Mouse (Mus musculus) lung, embryonic 16.5 days (tissue): Measurements from ENCODE around the gene Olfr453. TPM values are rescaled to one million over a fixed set of nuclear protein-coding genes. Genes with fewer than 3 reads are reported as not detected.

Experiments used
- ATAC-seq: fragments of 200-750 bp; cut with Nextera tagmentation; 2 replicates; pipeline ENCODE4 v1.8.0; 2017; ENCODE audit warnings: low read depth, mild to moderate bottlenecking, moderate library complexity
- H3K27ac ChIP-seq: fragments of 300-500 bp; sonication (generic); 2 replicates; pipeline ENCODE4 v1.5.1; 2014; ENCODE audit warnings: mild to moderate bottlenecking, control low read depth, low read length
- H3K27me3 ChIP-seq: fragments of 300-500 bp; sonication (generic); 2 replicates; pipeline ENCODE4 v1.6.1; 2014; ENCODE audit warnings: low read depth, low read length, mixed read lengths; ENCODE audit not compliant: control insufficient read depth, insufficient read depth
- H3K36me3 ChIP-seq: fragments of 300-500 bp; sonication (generic); 2 replicates; pipeline ENCODE4 v1.6.1; 2014; ENCODE audit warnings: low read length; ENCODE audit not compliant: control insufficient read depth, insufficient read depth
- H3K4me1 ChIP-seq: fragments of 300-500 bp; sonication (generic); replicated peaks from 2 replicates; pipeline ENCODE4 v1.6.1; 2014; ENCODE audit warnings: low read length, mixed read lengths; ENCODE audit not compliant: control insufficient read depth, insufficient read depth
- H3K4me2 ChIP-seq: fragments of 300-500 bp; sonication (generic); 2 replicates; pipeline ENCODE4 v1.6.1; 2014; ENCODE audit warnings: low read depth, low read length, control low read depth
- H3K4me3 ChIP-seq: fragments of 300-500 bp; sonication (generic); 2 replicates; pipeline ENCODE4 v1.5.1; 2014; ENCODE audit warnings: mild to moderate bottlenecking, low read length, control low read depth
- H3K9ac ChIP-seq: fragments of 300-500 bp; sonication (generic); 2 replicates; pipeline ENCODE4 v1.6.1; 2014; ENCODE audit warnings: low read length, control low read depth
- H3K9me3 ChIP-seq: fragments of 300-500 bp; sonication (generic); 2 replicates; pipeline ENCODE4 v1.6.1; 2016; ENCODE audit warnings: low read length; ENCODE audit not compliant: control insufficient read depth
- WGBS: fragments of 180-500 bp; shearing (Covaris S2); extraction: QIAGEN DNeasy Blood & Tissue Kit; methylation state at CpG from one replicate; pipeline ENCODE4 v1.1.7; 2014; 5-methylcytosine and 5-hydroxymethylcytosine counted together
- polyA plus RNA-seq: library from polyadenylated mRNA; unstranded; fragments of >200 nt; fragmentation: Nextera tagmentation; extraction: Ambion mirVana; gene quantifications from 2 replicates; pipeline ENCODE4 v1.2.1, GENCODE M21; 2015

Olfr453 gene
- polyA plus RNA-seq, 1 experiment from 2014 or later: not detected

DNA sequence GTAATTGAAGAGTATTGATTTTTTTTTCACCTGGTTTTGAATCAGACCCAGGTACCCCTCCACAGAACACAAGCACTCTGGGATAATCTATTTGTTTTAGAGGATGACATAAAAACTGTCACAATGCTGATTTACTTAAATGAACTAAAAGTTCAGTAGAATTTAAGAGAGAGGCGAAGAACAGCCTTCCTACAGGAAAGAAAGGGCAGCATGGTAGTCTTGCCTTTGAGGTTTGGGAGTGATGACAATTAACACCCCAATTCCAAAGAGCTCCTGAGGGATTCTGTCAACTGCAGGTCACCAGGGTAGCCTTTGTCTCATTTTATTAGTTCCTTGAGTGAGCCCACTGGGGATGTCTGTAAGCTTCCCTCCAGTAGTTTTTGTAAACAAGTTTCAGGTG is 16.9 kb downstream of the Olfr453 start, which contains the start of gene Olfr38:
Olfr38 (plus strand) TSS at position 301 of the 400 bp plus-strand sequence.
- Histone ChIP-seq H3K4me1 (no peaks in the 10 kb centered on the region), H3K27me3 (no peaks in the 10 kb centered on the region), H3K9ac (no peak within 1 kb of the TSS), H3K4me3 (no peak within 1 kb of the TSS), H3K27ac (no peak within 1 kb of the TSS), H3K36me3 (no peaks in the 10 kb centered on the region), H3K4me2 (no peak within 1 kb of the TSS), H3K9me3 (no peaks in the 10 kb centered on the region)
- ATAC-seq: no peak
- 63% methylated on average over 1 of the region's 1 CpGs for WGBS

DNA sequence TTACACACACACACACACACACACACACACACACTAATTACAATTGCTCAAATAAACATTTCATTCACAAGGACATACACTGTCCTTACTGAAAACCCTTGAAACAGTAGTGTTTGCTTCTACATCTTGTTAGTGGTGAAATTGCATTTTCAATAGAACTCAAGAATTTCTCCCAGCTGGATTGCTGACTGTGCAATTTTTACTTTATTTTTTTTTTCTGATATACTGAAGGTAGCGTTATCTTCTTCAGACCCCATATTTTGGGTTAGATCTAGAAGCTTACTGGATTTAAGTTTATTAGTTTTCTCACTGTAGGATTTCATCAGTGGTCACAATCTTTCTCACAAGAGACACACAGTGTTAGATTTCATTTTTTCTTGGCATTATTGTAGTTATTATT is 37.9 kb downstream of the Olfr453 start:
- H3K4me3 ChIP-seq: no peak overlapping the region
- no peak overlapping the region for H3K9ac ChIP-seq
- no peaks in the 10 kb centered on the region for H3K36me3 ChIP-seq
- no peaks in the 10 kb centered on the region for H3K9me3 ChIP-seq
- H3K27me3 ChIP-seq: no peaks in the 10 kb centered on the region
- H3K27ac ChIP-seq: no peak overlapping the region
- WGBS: 74% methylated on average over 1 of the region's 1 CpGs
- no peak overlapping the region for H3K4me2 ChIP-seq
- ATAC-seq: no peak
- no peaks in the 10 kb centered on the region for H3K4me1 ChIP-seq

DNA sequence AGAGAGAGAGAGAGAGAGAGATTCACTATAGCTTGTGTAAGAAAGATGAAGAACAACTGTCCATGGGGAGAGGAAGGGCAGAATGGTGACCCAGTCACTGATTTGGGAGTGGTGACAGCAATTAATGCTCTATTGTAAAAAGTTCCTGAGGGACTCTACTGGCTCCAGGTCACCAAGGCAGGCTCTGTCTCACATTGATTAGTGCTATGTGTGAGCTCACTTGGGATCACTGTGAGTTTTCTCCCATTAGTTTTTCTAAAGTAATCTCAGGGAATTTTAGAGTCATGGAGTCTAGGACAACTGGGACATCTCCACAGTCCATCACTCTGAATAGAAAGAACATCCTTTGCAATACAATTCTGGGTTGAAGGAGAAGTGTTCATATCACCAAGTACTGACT is 45.6 kb downstream of the Olfr453 start, which contains the start of gene Olfr452:
Olfr452 (plus strand) TSS at position 301 of the 400 bp plus-strand sequence.
- no peak within 1 kb of the TSS for H3K27ac ChIP-seq
- H3K4me1 ChIP-seq: no peaks in the 10 kb centered on the region
- H3K27me3 ChIP-seq: no peaks in the 10 kb centered on the region
- no peaks in the 10 kb centered on the region for H3K9me3 ChIP-seq
- ATAC-seq: no peak
- no peak within 1 kb of the TSS for H3K9ac ChIP-seq
- H3K4me3 ChIP-seq: no peak within 1 kb of the TSS
- no peaks in the 10 kb centered on the region for H3K36me3 ChIP-seq
- H3K4me2 ChIP-seq: no peak within 1 kb of the TSS

DNA sequence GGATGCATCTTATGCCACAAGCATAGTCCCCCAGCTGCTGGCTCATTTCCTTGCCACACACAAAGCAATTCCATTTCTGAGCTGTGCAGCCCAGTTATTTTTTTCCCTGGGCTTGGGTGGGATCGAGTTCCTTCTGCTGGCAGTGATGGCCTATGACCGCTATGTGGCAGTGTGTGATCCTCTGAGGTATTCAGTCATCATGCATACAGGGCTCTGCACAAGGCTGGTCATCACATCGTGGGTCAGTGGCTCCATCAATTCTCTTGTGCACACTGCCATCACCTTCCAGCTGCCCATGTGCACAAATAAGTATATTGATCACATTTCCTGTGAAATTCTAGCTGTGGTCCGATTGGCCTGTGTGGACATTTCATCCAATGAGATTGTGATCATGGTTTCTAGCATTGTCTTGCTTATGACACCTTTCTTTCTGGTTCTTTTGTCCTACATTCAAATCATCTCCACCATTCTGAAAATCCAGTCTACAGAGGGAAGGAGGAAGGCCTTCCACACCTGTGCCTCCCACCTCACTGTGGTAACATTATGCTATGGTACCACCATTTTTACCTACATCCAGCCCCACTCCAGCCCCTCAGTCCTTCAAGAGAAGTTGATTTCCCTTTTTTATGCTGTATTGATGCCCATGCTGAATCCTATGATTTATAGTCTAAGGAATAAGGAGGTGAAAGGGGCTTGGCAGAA is 51.2 kb downstream of the Olfr453 start:
- Histone ChIP-seq H3K27ac (no peak overlapping the region), H3K27me3 (no peaks in the 10 kb centered on the region), H3K9me3 (no peaks in the 10 kb centered on the region), H3K9ac (no peak overlapping the region), H3K4me2 (no peak overlapping the region), H3K4me1 (no peaks in the 10 kb centered on the region), H3K4me3 (no peak overlapping the region), H3K36me3 (no peaks in the 10 kb centered on the region)
- ATAC-seq: no peak
- 43% methylated on average over 4 of the region's 4 CpGs for WGBS

DNA sequence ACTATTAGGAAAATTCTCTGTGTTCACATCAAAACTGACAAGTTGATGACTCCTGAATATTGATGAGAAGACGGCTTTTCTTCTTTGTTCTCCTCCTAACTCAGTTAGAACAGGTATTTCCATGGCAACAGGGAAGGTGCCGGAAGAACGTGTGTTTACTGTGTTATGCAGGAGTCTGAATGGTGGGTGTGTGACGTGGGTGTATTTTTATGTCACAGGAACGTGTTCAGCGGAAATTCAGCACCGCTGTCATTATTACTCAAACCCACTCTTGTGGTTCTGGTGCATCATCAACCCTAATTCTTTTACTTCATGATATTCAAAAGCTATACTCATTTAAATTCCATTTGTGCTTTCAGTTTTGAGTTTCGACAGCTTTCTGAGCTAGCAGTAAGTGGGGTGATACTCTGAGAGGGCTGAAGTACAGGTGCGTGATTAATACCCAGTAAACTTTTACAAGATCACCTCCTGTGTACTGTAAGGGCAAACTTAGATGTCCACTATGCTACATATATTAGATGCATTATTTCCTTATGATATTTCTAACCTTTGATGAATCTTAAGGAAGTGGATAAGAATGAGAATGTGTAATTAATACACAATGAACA is 51.9 kb downstream of the Olfr453 start:
- Histone ChIP-seq H3K9ac (no peak overlapping the region), H3K4me2 (no peak overlapping the region), H3K4me3 (no peak overlapping the region), H3K36me3 (no peaks in the 10 kb centered on the region), H3K4me1 (no peaks in the 10 kb centered on the region), H3K27me3 (no peaks in the 10 kb centered on the region), H3K9me3 (no peaks in the 10 kb centered on the region), H3K27ac (no peak overlapping the region)
- whole genome bisulfite sequencing: 68% methylated on average over 9 of the region's 9 CpGs
- ATAC-seq: no peak

DNA sequence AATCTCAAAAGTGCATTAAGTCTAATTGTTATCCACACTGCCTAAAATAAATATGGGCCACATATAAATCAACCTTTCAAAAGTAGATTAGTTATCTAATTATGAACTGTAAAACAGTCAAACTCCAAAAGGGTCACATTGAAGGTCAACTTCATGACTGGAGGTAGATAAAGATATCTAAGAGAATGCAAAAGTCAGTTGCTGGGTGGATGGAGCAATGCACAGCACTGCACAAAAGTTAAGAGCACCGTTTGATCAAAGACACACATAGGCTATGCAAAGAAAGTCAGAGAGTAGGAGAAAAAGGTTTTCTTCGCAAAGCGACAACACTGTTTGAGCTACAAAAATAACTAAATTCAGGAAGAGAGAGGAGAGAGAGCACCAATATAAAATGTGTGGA is 55.8 kb downstream of the Olfr453 start:
- Histone ChIP-seq H3K36me3 (no peaks in the 10 kb centered on the region), H3K27ac (no peak overlapping the region), H3K9ac (no peak overlapping the region), H3K9me3 (no peaks in the 10 kb centered on the region), H3K27me3 (no peaks in the 10 kb centered on the region), H3K4me1 (no peaks in the 10 kb centered on the region), H3K4me3 (no peak overlapping the region), H3K4me2 (no peak overlapping the region)
- WGBS: 76% methylated on average over 3 of the region's 3 CpGs
- no peak for ATAC-seq

Other genes with a start within 250 kb of the Olfr453 start
- not detected in 2 replicates for gene Olfr455, start 191.8 kb upstream of the Olfr453 start, polyA plus RNA-seq
- not detected in 2 replicates for gene Tcaf3, start 141.7 kb upstream of the Olfr453 start, polyA plus RNA-seq
- gene Tcaf2, start 94.1 kb upstream of the Olfr453 start, polyA plus RNA-seq: 9.1 and 9.7 TPM in 2 replicates
- 69.4 and 72.2 TPM in 2 replicates for gene Tcaf1, start 29.3 kb upstream of the Olfr453 start, polyA plus RNA-seq
- not detected in 2 replicates for gene Olfr38, start 17.0 kb downstream of the Olfr453 start, polyA plus RNA-seq
- gene Olfr452, start 45.7 kb downstream of the Olfr453 start, polyA plus RNA-seq: not detected in 2 replicates
- gene Olfr450, start 72.6 kb downstream of the Olfr453 start, polyA plus RNA-seq: not detected in 2 replicates
- not detected in 2 replicates for gene Olfr449, start 95.0 kb downstream of the Olfr453 start, polyA plus RNA-seq
- gene Olfr448, start 151.1 kb downstream of the Olfr453 start, polyA plus RNA-seq: not detected in 2 replicates
- not detected in 2 replicates for gene Olfr447, start 169.5 kb downstream of the Olfr453 start, polyA plus RNA-seq
- gene Olfr446, start 182.0 kb downstream of the Olfr453 start, polyA plus RNA-seq: not detected in 2 replicates
- gene Olfr444, start 209.7 kb downstream of the Olfr453 start, polyA plus RNA-seq: not detected in 2 replicates